10 mouse cellular contexts compared by ENCODE assay signal in genomic region chr6:145578457-145579185, GRCm38 (mm10). TPM values are rescaled to one million over a fixed set of nuclear protein-coding genes. Genes with fewer than 3 reads are reported as not detected.
DNase-seq lines count a peak whose midpoint lies in the region; ATAC-seq lines count a peak whose summit lies in the region.
"Had no signal": no experiment of that assay in that cellular context is flagged by ENCODE, and none has a peak within 500 bp of the region (broad histone marks: within the 10 kb centered on the region; RNA-seq: fewer than 3 reads in every experiment).

No protein-coding gene starts in this region.

- no peak overlapping the region for H3K4me2 ChIP-seq in hindbrain, embryonic 11.5 days (replicated peaks; ENCODE audit: low read depth, low read length)
- H3K4me2 ChIP-seq in limb, embryonic 12.5 days = no peak overlapping the region
- H3K4me2 ChIP-seq: stomach, embryonic 15.5 days had no signal

- ATAC-seq in hindbrain, embryonic 11.5 days (ENCODE audit: low FRiP score) = no peak
- no peak for ATAC-seq in limb, embryonic 12.5 days (ENCODE audit: insufficient number of reproducible peaks, insufficient read depth, low FRiP score, low TSS enrichment, low read depth)

- H3K4me1 ChIP-seq in hindbrain, embryonic 11.5 days (replicated peaks; ENCODE audit: control insufficient read depth, insufficient read depth, low read length) = 0 out of 2 replicates have a peak, but pooled peaks cover 2% of the 10 kb centered on the region
- peaks cover 13% of the 10 kb centered on the region for H3K4me1 ChIP-seq in limb, embryonic 12.5 days (replicated peaks)

- 45% methylated on average over 10 of the region's 10 CpGs for WGBS in hindbrain, embryonic 11.5 days
- 36% methylated on average over 10 of the region's 10 CpGs for WGBS in limb, embryonic 12.5 days

- H3K27me3 ChIP-seq in hindbrain, embryonic 11.5 days (ENCODE audit: control insufficient read depth, insufficient read depth, low read length) = no peaks in the 10 kb centered on the region
- no peaks in the 10 kb centered on the region for H3K27me3 ChIP-seq in limb, embryonic 12.5 days
- H3K27me3 ChIP-seq: stomach, embryonic 15.5 days had no signal

- DNase-seq in heart, adult 11 months = peak; percentile 74
- no peak for DNase-seq in heart, postnatal 4 days
- peak; percentile 64 for DNase-seq in adrenal gland, adult 2 months
- no peak for DNase-seq in hindbrain, embryonic 11.5 days (ENCODE audit: low spot score)
- DNase-seq in left cerebral cortex, adult 9 months (ENCODE audit: low spot score in 2 of 2) = no peak
- no peak for DNase-seq in layer of hippocampus, postnatal 10 days (ENCODE audit: low spot score in 2 of 2)
- DNase-seq in ovary, postnatal 10 days (ENCODE audit: low spot score) = no peak

- no peaks in the 10 kb centered on the region for H3K9me3 ChIP-seq in hindbrain, embryonic 11.5 days (ENCODE audit: control insufficient read depth, low read length)
- no peaks in the 10 kb centered on the region for H3K9me3 ChIP-seq in limb, embryonic 12.5 days
- H3K9me3 ChIP-seq: stomach, embryonic 15.5 days had no signal

- no peak overlapping the region for H3K9ac ChIP-seq in hindbrain, embryonic 11.5 days (ENCODE audit: low read depth, low read length)
- H3K9ac ChIP-seq in limb, embryonic 12.5 days (replicated peaks) = no peak overlapping the region
- H3K9ac ChIP-seq: stomach, embryonic 15.5 days had no signal

- no peaks in the 10 kb centered on the region for H3K36me3 ChIP-seq in hindbrain, embryonic 11.5 days (ENCODE audit: control insufficient read depth, insufficient read depth, low read length)
- no peaks in the 10 kb centered on the region for H3K36me3 ChIP-seq in limb, embryonic 12.5 days
- H3K36me3 ChIP-seq: stomach, embryonic 15.5 days had no signal

- peak overlapping the region; percentile 47; the same call in 1 of the 2 replicates for H3K27ac ChIP-seq in hindbrain, embryonic 11.5 days (ENCODE audit: low read depth, low read length)
- 0 out of 2 replicates have a peak overlapping the region, but pooled peaks have one; percentile 8 for H3K27ac ChIP-seq in limb, embryonic 12.5 days
- H3K27ac ChIP-seq: stomach, embryonic 15.5 days had no signal

- no peak overlapping the region for H3K4me3 ChIP-seq in hindbrain, embryonic 11.5 days (ENCODE audit: low read depth, low read length)
- H3K4me3 ChIP-seq in limb, embryonic 12.5 days (replicated peaks) = no peak overlapping the region
- H3K4me3 ChIP-seq: stomach, embryonic 15.5 days had no signal

RNA-seq across cellular contexts. Expression of gene Lmntd1, which starts 35.5 kb away (rescaled TPM):
- total RNA-seq in heart, postnatal 4 days (2021) = 1 to 10 TPM; 2.8 to 3.1 TPM
- total RNA-seq in adrenal gland, adult 2 months (2021) = 1 to 10 TPM in 1 of 2 experiments, under 1 TPM in 1; 0.75 to 1.2 TPM
- polyA plus RNA-seq in adrenal gland, adult 2 months (2012; rRNA removed) = 0.21 and 0.29 TPM in 2 replicates
- polyA plus RNA-seq in hindbrain, embryonic 11.5 days (2014; fragmentation: Nextera tagmentation; extraction: Ambion mirVana) = 0.25 TPM in 1 of 2 replicates, not detected in the other
- polyA plus RNA-seq in limb, embryonic 12.5 days (2016; fragmentation: Nextera tagmentation; extraction: Ambion mirVana) = 0.17 and 0.18 TPM in 2 replicates
- total RNA-seq in layer of hippocampus, postnatal 10 days (2021) = 1 to 10 TPM; 2.1 to 2.8 TPM
- polyA plus RNA-seq: C2C12 had no signal

RNA-seq across cellular contexts. Expression of gene Tuba3b, which starts 36.9 kb away (rescaled TPM):
- total RNA-seq in heart, postnatal 4 days (2021) = under 1 TPM; 0.50 to 0.59 TPM
- total RNA-seq in adrenal gland, adult 2 months (2021) = not detected
- polyA plus RNA-seq in adrenal gland, adult 2 months (2012; rRNA removed) = not detected in 2 replicates
- polyA plus RNA-seq in hindbrain, embryonic 11.5 days (2014; fragmentation: Nextera tagmentation; extraction: Ambion mirVana) = not detected in 2 replicates
- polyA plus RNA-seq in limb, embryonic 12.5 days (2016; fragmentation: Nextera tagmentation; extraction: Ambion mirVana) = not detected in 2 replicates
- not detected for total RNA-seq in layer of hippocampus, postnatal 10 days (2021)
- polyA plus RNA-seq: stomach, embryonic 15.5 days had no signal

Comparison
In these comparisons a context has a peak if more than half of its experiments do, and no peak if none do; other contexts are left out.
1. DNase-seq: peak in heart, adult 11 months (single experiment) and adrenal gland, adult 2 months (single experiment); none in heart, postnatal 4 days (single experiment), hindbrain, embryonic 11.5 days (single experiment), left cerebral cortex, adult 9 months (0 of 2), layer of hippocampus, postnatal 10 days (0 of 2) and ovary, postnatal 10 days (single experiment).